Mouse (Mus musculus): ENCODE measurements around the gene 1700023F06Rik.

DNA sequence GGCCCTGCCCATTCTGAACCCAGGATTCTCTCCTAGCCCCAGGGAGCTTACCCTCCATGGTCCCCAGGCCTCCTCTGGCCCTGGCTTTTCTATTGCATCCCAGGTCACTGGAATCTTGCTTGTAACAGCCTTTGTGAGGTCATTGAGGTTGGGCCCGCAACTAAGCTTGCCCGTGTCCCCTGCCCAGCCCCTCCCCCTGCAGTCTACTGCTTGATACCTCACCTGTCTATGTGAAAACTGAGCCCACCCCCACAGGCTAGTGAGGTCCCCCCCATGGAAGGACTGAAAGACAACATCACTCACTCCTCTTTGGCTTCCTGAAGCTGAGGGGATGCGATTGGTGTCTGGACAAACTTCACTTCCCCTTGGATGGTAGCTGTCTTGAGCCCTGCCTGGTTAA, at the start of gene 1700023F06Rik:
- TF ChIP-seq HCFC1 (IDR thresholded peaks at IDR 0.05; ENCODE audit: borderline replicate concordance, insufficient read depth, low read length) = no peak
- TF ChIP-seq ZNF384 (IDR thresholded peaks at IDR 0.05; ENCODE audit: low read depth, low read length) = no peak
- no peak for TF ChIP-seq MAFK (IDR thresholded peaks at IDR 0.05; ENCODE audit: insufficient read depth, low read depth, low read length)

Data from ES-E14 (cell line).